In genomic region chr7:126183583-126183982, GRCm38 (mm10) we compare ENCODE assay signal across 22 mouse cellular contexts. TPM values are rescaled to one million over a fixed set of nuclear protein-coding genes. Genes with fewer than 3 reads are reported as not detected.
DNase-seq lines count a peak whose midpoint lies in the region; ATAC-seq and TF ChIP-seq lines count a peak whose summit lies in the region.
"Had no signal": no experiment of that assay in that cellular context is flagged by ENCODE, and none has a peak within 500 bp of the region (broad histone marks: within the 10 kb centered on the region; RNA-seq: fewer than 3 reads in every experiment).

No protein-coding gene starts in this region.

- H3K27me3 ChIP-seq in heart, embryonic 12.5 days (replicated peaks), result no peaks in the 10 kb centered on the region
- no peaks in the 10 kb centered on the region for H3K27me3 ChIP-seq in G1E (ENCODE audit: insufficient read depth, low read length)
- no peaks in the 10 kb centered on the region for H3K27me3 ChIP-seq in liver, embryonic 12.5 days (replicated peaks)
- H3K27me3 ChIP-seq in liver, embryonic 16.5 days (ENCODE audit: control insufficient read depth, insufficient read depth, low read depth, low read length), result no peaks in the 10 kb centered on the region
- H3K27me3 ChIP-seq in midbrain, embryonic 14.5 days (ENCODE audit: control insufficient read depth, insufficient read depth, low read length), result no peaks in the 10 kb centered on the region
- no peaks in the 10 kb centered on the region for H3K27me3 ChIP-seq in kidney, embryonic 14.5 days (ENCODE audit: control insufficient read depth, insufficient read depth, low read length)
- H3K27me3 ChIP-seq: CH12.LX; forebrain, embryonic 15.5 days; intestine, embryonic 15.5 days had no signal

- H3K4me3 ChIP-seq in heart, embryonic 12.5 days, result no peak overlapping the region
- no peak overlapping the region for H3K4me3 ChIP-seq in G1E (ENCODE audit: low read depth, low read length)
- no peak overlapping the region for H3K4me3 ChIP-seq in liver, embryonic 12.5 days
- H3K4me3 ChIP-seq in liver, embryonic 16.5 days (ENCODE audit: low read depth, low read length), result no peak overlapping the region
- no peak overlapping the region for H3K4me3 ChIP-seq in midbrain, embryonic 14.5 days (replicated peaks; ENCODE audit: low read depth, low read length)
- H3K4me3 ChIP-seq in kidney, embryonic 14.5 days (ENCODE audit: low read length), result no peak overlapping the region
- H3K4me3 ChIP-seq: embryonic facial prominence, embryonic 10.5 days; forebrain, embryonic 10.5 days; forebrain, embryonic 15.5 days; intestine, embryonic 15.5 days had no signal

- no peak for DNase-seq in heart, adult 9 months (ENCODE audit: low spot score in 2 of 2)
- DNase-seq in G1E (ENCODE audit: low spot score), result peak; percentile 36
- DNase-seq in midbrain, embryonic 14.5 days, result no peak
- no peak for DNase-seq in cerebellum, adult 11-12 months
- DNase-seq: adrenal gland, adult 8-10 months; adrenal gland, postnatal 36 days; cerebellum, adult 11 months; cerebellum, adult 9-10 months; cerebellum, postnatal 25 days; gastrocnemius, postnatal 36 days; heart, adult 18-20 months; heart, postnatal 14 days had no signal

- no peak overlapping the region for H3K9ac ChIP-seq in heart, embryonic 12.5 days
- no peak overlapping the region for H3K9ac ChIP-seq in liver, embryonic 12.5 days
- H3K9ac ChIP-seq in liver, embryonic 16.5 days (ENCODE audit: low read depth, low read length), result no peak overlapping the region
- H3K9ac ChIP-seq in midbrain, embryonic 14.5 days (replicated peaks; ENCODE audit: low read length), result no peak overlapping the region
- H3K9ac ChIP-seq in kidney, embryonic 14.5 days (ENCODE audit: low read depth, low read length), result no peak overlapping the region
- H3K9ac ChIP-seq: forebrain, embryonic 15.5 days; hindbrain, embryonic 14.5 days; intestine, embryonic 15.5 days had no signal

- peak; percentile 76 for ATAC-seq in heart, embryonic 12.5 days (ENCODE audit: insufficient number of reproducible peaks, low FRiP score)
- ATAC-seq in G1E (ENCODE audit: extremely low read depth, insufficient number of reproducible peaks, low FRiP score, poor library complexity, severe bottlenecking), result peak; percentile 69
- peak; percentile 74 for ATAC-seq in liver, embryonic 12.5 days
- peak; percentile 71 for ATAC-seq in liver, embryonic 16.5 days (ENCODE audit: low read depth)
- ATAC-seq in midbrain, embryonic 14.5 days (ENCODE audit: low FRiP score, low TSS enrichment), result no peak
- no peak for ATAC-seq in kidney, embryonic 14.5 days (ENCODE audit: low FRiP score, low TSS enrichment)
- ATAC-seq: forebrain, embryonic 15.5 days; intestine, embryonic 15.5 days had no signal

- H3K27ac ChIP-seq in heart, embryonic 12.5 days (ENCODE audit: poor library complexity, severe bottlenecking), result no peak overlapping the region
- peak overlapping the region; percentile 56 for H3K27ac ChIP-seq in liver, embryonic 12.5 days
- no peak overlapping the region for H3K27ac ChIP-seq in liver, embryonic 16.5 days (ENCODE audit: low read length)
- H3K27ac ChIP-seq in midbrain, embryonic 14.5 days (replicated peaks; ENCODE audit: low read depth, low read length), result no peak overlapping the region
- no peak overlapping the region for H3K27ac ChIP-seq in kidney, embryonic 14.5 days (ENCODE audit: low read depth, low read length)
- H3K27ac ChIP-seq: embryonic facial prominence, embryonic 10.5 days; forebrain, embryonic 10.5 days; forebrain, embryonic 15.5 days; hindbrain, embryonic 14.5 days; intestine, embryonic 15.5 days had no signal

- no peak overlapping the region for H3K4me2 ChIP-seq in heart, embryonic 12.5 days
- H3K4me2 ChIP-seq in liver, embryonic 12.5 days, result peak overlapping the region; percentile 31
- peak overlapping the region; percentile 13; the same call in 1 of the 2 replicates for H3K4me2 ChIP-seq in liver, embryonic 16.5 days (ENCODE audit: low read depth, low read length)
- no peak overlapping the region for H3K4me2 ChIP-seq in midbrain, embryonic 14.5 days (ENCODE audit: low read length)
- no peak overlapping the region for H3K4me2 ChIP-seq in kidney, embryonic 14.5 days (replicated peaks; ENCODE audit: low read depth, low read length)
- H3K4me2 ChIP-seq: forebrain, embryonic 15.5 days; hindbrain, embryonic 14.5 days; intestine, embryonic 15.5 days had no signal

- WGBS in heart, embryonic 12.5 days, result 14% methylated on average over 1 of the region's 1 CpGs
- WGBS in liver, embryonic 12.5 days (ENCODE audit: insufficient replicate concordance), result 12% methylated on average over 1 of the region's 1 CpGs
- WGBS in liver, embryonic 16.5 days (ENCODE audit: insufficient replicate concordance), result 6% methylated on average over 1 of the region's 1 CpGs
- WGBS in midbrain, embryonic 14.5 days, result 88% methylated on average over 1 of the region's 1 CpGs
- WGBS in kidney, embryonic 14.5 days, result 35% methylated on average over 1 of the region's 1 CpGs

- H3K4me1 ChIP-seq in heart, embryonic 12.5 days (replicated peaks), result peaks cover 65% of the 10 kb centered on the region
- H3K4me1 ChIP-seq in G1E (ENCODE audit: insufficient read depth, low read depth, low read length), result peaks cover 82% of the 10 kb centered on the region
- H3K4me1 ChIP-seq in liver, embryonic 12.5 days, result peaks cover 87% of the 10 kb centered on the region
- H3K4me1 ChIP-seq in liver, embryonic 16.5 days (ENCODE audit: control insufficient read depth, low read depth, low read length), result peaks cover 53% of the 10 kb centered on the region
- no peaks in the 10 kb centered on the region for H3K4me1 ChIP-seq in midbrain, embryonic 14.5 days (ENCODE audit: control insufficient read depth, insufficient read depth, low read length)
- peaks cover 15% of the 10 kb centered on the region for H3K4me1 ChIP-seq in kidney, embryonic 14.5 days (ENCODE audit: control insufficient read depth, insufficient read depth, low read length)

- no peaks in the 10 kb centered on the region for H3K9me3 ChIP-seq in heart, embryonic 12.5 days (replicated peaks)
- no peaks in the 10 kb centered on the region for H3K9me3 ChIP-seq in G1E (replicated peaks)
- H3K9me3 ChIP-seq in liver, embryonic 12.5 days (replicated peaks), result no peaks in the 10 kb centered on the region
- H3K9me3 ChIP-seq in liver, embryonic 16.5 days (replicated peaks; ENCODE audit: control insufficient read depth, low read length), result no peaks in the 10 kb centered on the region
- H3K9me3 ChIP-seq in midbrain, embryonic 14.5 days (ENCODE audit: control insufficient read depth, low read length), result no peaks in the 10 kb centered on the region
- no peaks in the 10 kb centered on the region for H3K9me3 ChIP-seq in kidney, embryonic 14.5 days (ENCODE audit: control insufficient read depth, low read length)
- H3K9me3 ChIP-seq: embryonic facial prominence, embryonic 10.5 days; forebrain, embryonic 10.5 days; forebrain, embryonic 15.5 days; intestine, embryonic 15.5 days had no signal

- TF ChIP-seq CTCF in G1E (IDR thresholded peaks at IDR 0.05; ENCODE audit: low read depth, low read length), result no peak

- H3K36me3 ChIP-seq in heart, embryonic 12.5 days, result peaks cover 3% of the 10 kb centered on the region; the same call in 1 of the 2 replicates
- H3K36me3 ChIP-seq in G1E (replicated peaks), result peaks cover 28% of the 10 kb centered on the region
- no peaks in the 10 kb centered on the region for H3K36me3 ChIP-seq in liver, embryonic 12.5 days
- H3K36me3 ChIP-seq in liver, embryonic 16.5 days (ENCODE audit: control insufficient read depth, insufficient read depth), result no peaks in the 10 kb centered on the region
- H3K36me3 ChIP-seq in midbrain, embryonic 14.5 days (ENCODE audit: control insufficient read depth, insufficient read depth, low read length), result no peaks in the 10 kb centered on the region
- no peaks in the 10 kb centered on the region for H3K36me3 ChIP-seq in kidney, embryonic 14.5 days (ENCODE audit: control insufficient read depth, insufficient read depth, low read length)
- H3K36me3 ChIP-seq: forebrain, embryonic 10.5 days; forebrain, embryonic 15.5 days; intestine, embryonic 15.5 days had no signal

RNA-seq across cellular contexts. Expression of gene Xpo6, which starts 16.7 kb away (rescaled TPM):
- polyA plus RNA-seq in heart, embryonic 12.5 days (2016; fragmentation: Nextera tagmentation; extraction: Ambion mirVana), result 44.7 and 48.1 TPM in 2 replicates
- total RNA-seq in G1E (2014; fragmentation: Nextera tagmentation) (240 and 242 TPM in 2 replicates), G1E (2017) (49.6 and 50.0 TPM in 2 replicates)
- polyA plus RNA-seq in G1E (2012), result 114 and 180 TPM in 2 replicates
- polyA plus RNA-seq in liver, embryonic 12.5 days (2016; fragmentation: Nextera tagmentation; extraction: Ambion mirVana), result 38.0 and 39.8 TPM in 2 replicates
- 12.2 and 17.7 TPM in 2 replicates for polyA plus RNA-seq in liver, embryonic 16.5 days (2015; fragmentation: Nextera tagmentation; extraction: Ambion mirVana)
- polyA plus RNA-seq in midbrain, embryonic 14.5 days (2014; fragmentation: Nextera tagmentation; extraction: Ambion mirVana), result 64.2 and 65.1 TPM in 2 replicates
- polyA plus RNA-seq in kidney, embryonic 14.5 days (2014; fragmentation: Nextera tagmentation; extraction: Ambion mirVana), result 52.5 and 77.9 TPM in 2 replicates

Comparison
In these comparisons a context has a peak if more than half of its experiments do, and no peak if none do; other contexts are left out.
1. ATAC-seq: peak in heart, embryonic 12.5 days (single experiment), G1E (single experiment), liver, embryonic 12.5 days (single experiment) and liver, embryonic 16.5 days (single experiment); none in midbrain, embryonic 14.5 days (single experiment) and kidney, embryonic 14.5 days (single experiment).
2. H3K4me2 ChIP-seq: peak in liver, embryonic 12.5 days (single experiment) and liver, embryonic 16.5 days (single experiment); none in heart, embryonic 12.5 days (single experiment), midbrain, embryonic 14.5 days (single experiment) and kidney, embryonic 14.5 days (single experiment).